Mouse (Mus musculus) left cerebral cortex, adult 11 months (tissue): Measurements from ENCODE around the gene Gm15448.
"Not testable (repeated sequence)": the region's sequence is repeated elsewhere in the genome, so short reads cannot be mapped to it uniquely, and the experiment has no call there.

ENCODE experiments used
- DNase-seq: peaks from one replicate; pipeline ENCODE4 v3.0.0; 2022; ENCODE audit warnings: low spot score

Gm15448 gene

GRCm38 (mm10) chr7:3825599-3825998 lies at the start of gene Gm15448:
Gene Gm15448 (minus strand): TSS chr7:3825687.
- DNase-seq: not testable (repeated sequence)

- DNase-seq: not testable (repeated sequence)
These were observed 49.5 kb upstream of the Gm15448 start for GRCm38 (mm10) chr7:3875032-3875431.

- DNase-seq: not testable (repeated sequence)
These were observed 19.5 kb upstream of the Gm15448 start, which contains the start of gene Pira2 for GRCm38 (mm10) chr7:3844951-3845350. Gene Pira2 (minus strand): TSS chr7:3845051.

GRCm38 (mm10) chr7:3837854-3838253 lies 12.4 kb upstream of the Gm15448 start:
- DNase-seq: not testable (repeated sequence)

- DNase-seq: not testable (repeated sequence)
These were observed 5.1 kb upstream of the Gm15448 start for GRCm38 (mm10) chr7:3830633-3831032.

GRCm38 (mm10) chr7:3811912-3812311 lies 13.6 kb downstream of the Gm15448 start:
- DNase-seq: not testable (repeated sequence)

GRCm38 (mm10) chr7:3802935-3803334 lies 22.6 kb downstream of the Gm15448 start:
- not testable (repeated sequence) for DNase-seq

GRCm38 (mm10) chr7:3799940-3800339 lies 25.5 kb downstream of the Gm15448 start:
- DNase-seq: not testable (repeated sequence)

- DNase-seq: not testable (repeated sequence)
These were observed 29.2 kb downstream of the Gm15448 start for GRCm38 (mm10) chr7:3796286-3796685.
